ENCODE assay signal across 10 mouse cellular contexts in genomic region chrX:152818996-152819395, GRCm38 (mm10). TPM values are rescaled to one million over a fixed set of nuclear protein-coding genes. Genes with fewer than 3 reads are reported as not detected.
A peak's percentile ranks its signal among the peaks of the same experiment; 100 is the strongest.
DNase-seq lines count a peak whose midpoint lies in the region; ATAC-seq and TF ChIP-seq lines count a peak whose summit lies in the region.
"Had no signal": no experiment of that assay in that cellular context is flagged by ENCODE, and none has a peak within 500 bp of the region (broad histone marks: within the 10 kb centered on the region; RNA-seq: fewer than 3 reads in every experiment).

No protein-coding gene starts in this region.

- ATAC-seq in forebrain, embryonic 14.5 days, result no peak
- ATAC-seq in forebrain, embryonic 15.5 days (replicated peaks), result no peak
- ATAC-seq in lung, postnatal 0 days, result peak; percentile 32; the same call in 1 of the 2 replicates
- no peak for ATAC-seq in CD4-positive, CD25-positive, alpha-beta regulatory T cell, adult 4 months
- ATAC-seq in megakaryocyte progenitor cell, adult 5-6 weeks (replicated peaks; ENCODE audit: poor library complexity), result no peak

- H3K27me3 ChIP-seq in forebrain, embryonic 14.5 days (replicated peaks; ENCODE audit: control insufficient read depth, insufficient read depth, low read length), result no peaks in the 10 kb centered on the region
- H3K27me3 ChIP-seq in forebrain, embryonic 15.5 days, result no peaks in the 10 kb centered on the region
- H3K27me3 ChIP-seq in lung, postnatal 0 days (replicated peaks; ENCODE audit: insufficient read depth, low read length), result no peaks in the 10 kb centered on the region

- no peak overlapping the region for H3K4me3 ChIP-seq in forebrain, embryonic 14.5 days (ENCODE audit: low read depth, low read length)
- no peak overlapping the region for H3K4me3 ChIP-seq in forebrain, embryonic 15.5 days
- no peak overlapping the region for H3K4me3 ChIP-seq in ES-E14 (ENCODE audit: insufficient read depth in 1 of 2, low read depth in 1 of 2, low read length in 2 of 2, poor library complexity in 1 of 2, severe bottlenecking in 1 of 2)
- no peak overlapping the region for H3K4me3 ChIP-seq in lung, postnatal 0 days (ENCODE audit: low read depth, low read length)
- H3K4me3 ChIP-seq: limb, embryonic 13.5 days; myocyte had no signal

- H3K9me3 ChIP-seq in forebrain, embryonic 14.5 days (replicated peaks; ENCODE audit: control insufficient read depth, low read length), result no peaks in the 10 kb centered on the region
- no peaks in the 10 kb centered on the region for H3K9me3 ChIP-seq in forebrain, embryonic 15.5 days
- H3K9me3 ChIP-seq in ES-E14 (ENCODE audit: control insufficient read depth, insufficient read depth, low read depth, low read length), result no peaks in the 10 kb centered on the region
- no peaks in the 10 kb centered on the region for H3K9me3 ChIP-seq in lung, postnatal 0 days (ENCODE audit: low read length)
- H3K9me3 ChIP-seq: limb, embryonic 13.5 days had no signal

- no peak overlapping the region for H3K9ac ChIP-seq in forebrain, embryonic 14.5 days (ENCODE audit: low read length)
- H3K9ac ChIP-seq in forebrain, embryonic 15.5 days (replicated peaks), result no peak overlapping the region
- no peak overlapping the region for H3K9ac ChIP-seq in ES-E14 (ENCODE audit: insufficient read depth, low read depth, low read length, poor library complexity, severe bottlenecking)
- H3K9ac ChIP-seq in lung, postnatal 0 days (replicated peaks; ENCODE audit: low read depth), result no peak overlapping the region
- H3K9ac ChIP-seq: limb, embryonic 13.5 days had no signal

- H3K4me2 ChIP-seq in forebrain, embryonic 14.5 days (ENCODE audit: low read length), result no peak overlapping the region
- no peak overlapping the region for H3K4me2 ChIP-seq in forebrain, embryonic 15.5 days (replicated peaks)
- H3K4me2 ChIP-seq in lung, postnatal 0 days (replicated peaks; ENCODE audit: low read depth, low read length), result no peak overlapping the region
- H3K4me2 ChIP-seq: limb, embryonic 13.5 days had no signal

- peak; percentile 22 for DNase-seq in forebrain, embryonic 14.5 days (ENCODE audit: low spot score)
- DNase-seq in kidney, postnatal 14 days, result peak; percentile 20
- no peak for DNase-seq in kidney, postnatal 4 days
- DNase-seq in ES-E14 (ENCODE audit: low read depth, low spot score), result no peak
- DNase-seq in lung, postnatal 0 days (ENCODE audit: low spot score), result peak; percentile 49

- in situ Hi-C loops in ES-E14 (cut with MboI; ENCODE audit: low sequenced_read_pairs in 2 of 2, unreplicated experiment in 2 of 2), result loop anchor here (5.0 to 25.0 kb wide), 3 partner anchors 114 to 207 kb away; no protein-coding TSS in a partner anchor

- TF ChIP-seq CTCF in lung, postnatal 0 days (IDR thresholded peaks at IDR 0.05), result peak; percentile 72

- H3K36me3 ChIP-seq in forebrain, embryonic 14.5 days (ENCODE audit: control insufficient read depth, insufficient read depth, low read length), result no peaks in the 10 kb centered on the region
- no peaks in the 10 kb centered on the region for H3K36me3 ChIP-seq in forebrain, embryonic 15.5 days
- H3K36me3 ChIP-seq in ES-E14 (ENCODE audit: control insufficient read depth, insufficient read depth, low read length, poor library complexity, severe bottlenecking), result no peaks in the 10 kb centered on the region
- H3K36me3 ChIP-seq in lung, postnatal 0 days (ENCODE audit: insufficient read depth, low read length), result no peaks in the 10 kb centered on the region
- H3K36me3 ChIP-seq: limb, embryonic 13.5 days had no signal

- no peak overlapping the region for H3K27ac ChIP-seq in forebrain, embryonic 14.5 days (ENCODE audit: low read depth, low read length)
- no peak overlapping the region for H3K27ac ChIP-seq in forebrain, embryonic 15.5 days (replicated peaks)
- H3K27ac ChIP-seq in ES-E14 (ENCODE audit: insufficient read depth, low read depth, low read length, poor library complexity, severe bottlenecking), result no peak overlapping the region
- no peak overlapping the region for H3K27ac ChIP-seq in lung, postnatal 0 days (ENCODE audit: low read length)
- H3K27ac ChIP-seq: limb, embryonic 13.5 days had no signal

- no peaks in the 10 kb centered on the region for H3K4me1 ChIP-seq in forebrain, embryonic 14.5 days (ENCODE audit: control insufficient read depth, insufficient read depth, low read length)
- no peaks in the 10 kb centered on the region for H3K4me1 ChIP-seq in forebrain, embryonic 15.5 days
- H3K4me1 ChIP-seq in ES-E14 (ENCODE audit: control insufficient read depth in 2 of 2, insufficient read depth in 2 of 2, low read length in 2 of 2, poor library complexity in 1 of 2), result no peaks in the 10 kb centered on the region; a peak in 1 of 4 replicates
- no peaks in the 10 kb centered on the region for H3K4me1 ChIP-seq in lung, postnatal 0 days (ENCODE audit: insufficient read depth, low read depth, low read length)
- H3K4me1 ChIP-seq: limb, embryonic 13.5 days had no signal

- no peak for TF ChIP-seq EP300 in lung, postnatal 0 days (IDR thresholded peaks at IDR 0.05)

TF ChIP-seq in ES-E14, 5 proteins besides CTCF, POLR2A, EP300 and RAD21:
- TF ChIP-seq HCFC1 (IDR thresholded peaks at IDR 0.05; ENCODE audit: borderline replicate concordance, insufficient read depth, low read length), result no peak
- TF ChIP-seq ZC3H11A (IDR thresholded peaks at IDR 0.05; ENCODE audit: borderline replicate concordance, low read depth, low read length), result peak; percentile 55

RNA-seq across cellular contexts. Expression of gene Gpr143, which starts 37.3 kb away (rescaled TPM):
- polyA plus RNA-seq in forebrain, embryonic 14.5 days (2014; fragmentation: Nextera tagmentation; extraction: Ambion mirVana), result 0.25 and 0.37 TPM in 2 replicates
- 0.19 and 0.25 TPM in 2 replicates for polyA plus RNA-seq in forebrain, embryonic 15.5 days (2015; fragmentation: Nextera tagmentation; extraction: Ambion mirVana)
- 0.58 and 0.67 TPM in 2 replicates for total RNA-seq in ES-E14 (2012; rRNA removed)
- 0.08 and 0.12 TPM in 2 replicates for polyA plus RNA-seq in lung, postnatal 0 days (2015; fragmentation: Nextera tagmentation; extraction: Ambion mirVana)
- not detected for polyA plus RNA-seq in CD4-positive, CD25-positive, alpha-beta regulatory T cell, adult 4 months (2017; shearing (Covaris generic))
- total RNA-seq in megakaryocyte progenitor cell, adult 5-6 weeks (2015), result not detected in 2 replicates
- not detected in 2 replicates for total RNA-seq in megakaryocyte progenitor cell, adult 5-6 weeks (2017)

RNA-seq across cellular contexts. Expression of gene Shroom2, which starts 49.7 kb away (rescaled TPM):
- polyA plus RNA-seq in forebrain, embryonic 14.5 days (2014; fragmentation: Nextera tagmentation; extraction: Ambion mirVana), result 26.5 and 36.7 TPM in 2 replicates
- polyA plus RNA-seq in forebrain, embryonic 15.5 days (2015; fragmentation: Nextera tagmentation; extraction: Ambion mirVana), result 39.3 and 41.7 TPM in 2 replicates
- 20.0 and 23.3 TPM in 2 replicates for total RNA-seq in ES-E14 (2012; rRNA removed)
- 5.0 and 5.8 TPM in 2 replicates for polyA plus RNA-seq in lung, postnatal 0 days (2015; fragmentation: Nextera tagmentation; extraction: Ambion mirVana)
- polyA plus RNA-seq in CD4-positive, CD25-positive, alpha-beta regulatory T cell, adult 4 months (2017; shearing (Covaris generic)), result not detected
- 0.74 and 1.2 TPM in 2 replicates for total RNA-seq in megakaryocyte progenitor cell, adult 5-6 weeks (2015)
- 0.17 and 0.78 TPM in 2 replicates for total RNA-seq in megakaryocyte progenitor cell, adult 5-6 weeks (2017)

Comparison
In these comparisons a context has a peak if more than half of its experiments do, and no peak if none do; other contexts are left out.
1. DNase-seq: peak in forebrain, embryonic 14.5 days (single experiment), kidney, postnatal 14 days (single experiment) and lung, postnatal 0 days (single experiment); none in kidney, postnatal 4 days (0 of 2) and ES-E14 (single experiment).